Mouse (Mus musculus) spleen, postnatal 10 days (tissue): ENCODE data around the gene Tesmin.
A peak's percentile ranks its signal among the peaks of the same experiment; 100 is the strongest.

Source experiments
- DNase-seq, 2 experiments: peaks; one replicate each; pipeline ENCODE4 v3.0.0; 2021 to 2022; ENCODE audit warnings: low spot score in 2 of 2

The Tesmin gene

DNA sequence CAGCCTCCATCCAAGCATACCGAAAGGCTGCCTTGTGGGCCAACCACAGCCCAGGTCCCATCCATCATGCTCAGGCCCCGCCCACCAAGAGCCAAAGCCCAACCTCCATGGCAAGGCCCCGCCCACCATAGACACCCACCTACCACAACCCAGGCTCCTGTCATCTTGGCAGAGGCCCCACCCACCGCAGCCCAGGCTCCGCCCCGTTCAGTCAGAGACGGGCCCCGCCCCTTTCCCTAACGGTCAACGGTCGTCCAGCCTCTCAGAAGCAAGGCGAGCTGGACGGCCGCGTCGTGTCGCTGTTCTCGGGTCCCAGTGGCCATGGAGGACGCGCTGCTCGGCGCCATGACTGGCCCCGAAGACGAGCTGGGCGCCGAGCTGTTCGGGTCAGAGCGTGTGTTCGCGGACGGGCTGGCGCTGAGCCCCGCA is at the start of gene Tesmin:
Gene Tesmin (plus strand): TSS at position 229 of the 429 bp plus-strand sequence.
- DNase-seq: peak; percentile 79 to 93

DNA sequence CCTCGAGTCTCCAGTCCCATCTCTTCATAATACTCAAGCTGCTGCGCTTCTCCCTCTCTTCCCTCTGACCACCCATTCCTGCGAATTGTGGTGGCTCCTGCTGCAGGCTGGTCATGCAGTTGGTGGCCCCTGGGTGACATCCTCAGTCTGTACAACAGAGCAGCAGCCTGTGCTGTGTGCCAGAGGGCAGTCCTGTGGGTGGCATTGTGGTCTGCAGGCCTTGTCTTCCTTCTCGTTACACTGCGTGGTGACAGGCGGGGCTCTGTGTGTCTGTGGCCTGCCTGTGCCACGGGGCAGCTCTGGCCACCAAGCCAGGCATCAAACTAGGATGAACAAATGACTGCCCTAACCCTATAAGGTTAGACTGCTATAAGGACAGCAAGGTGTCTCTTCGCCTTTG is 49.5 kb upstream of the Tesmin start:
- DNase-seq: no peak

DNA sequence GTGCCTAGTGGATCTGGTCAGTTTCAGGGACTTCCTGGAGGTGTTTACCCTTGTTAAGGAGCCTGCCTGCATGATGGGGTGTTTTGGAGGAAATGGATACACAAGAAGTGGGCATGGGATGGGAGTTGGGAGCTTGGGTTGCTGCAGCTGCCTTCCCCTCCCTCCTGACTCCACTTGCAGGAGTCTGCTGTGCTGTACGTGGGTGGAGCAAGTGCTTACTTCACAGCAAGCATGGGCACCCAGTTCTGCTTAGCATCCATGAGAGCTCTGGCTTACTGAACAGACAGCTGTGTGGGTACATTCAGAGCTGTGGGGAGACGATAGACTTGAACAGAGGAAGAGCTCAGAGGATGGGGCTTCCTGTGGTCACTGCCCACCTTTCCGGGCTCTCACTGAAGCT is 47.6 kb upstream of the Tesmin start:
- no peak for DNase-seq

- DNase-seq: no peak
These were observed 44.7 kb upstream of the Tesmin start for GRCm38 (mm10) chr19:3343929-3344328.

GRCm38 (mm10) chr19:3344636-3345544 is 43.8 kb upstream of the Tesmin start:
- DNase-seq: no peak

DNA sequence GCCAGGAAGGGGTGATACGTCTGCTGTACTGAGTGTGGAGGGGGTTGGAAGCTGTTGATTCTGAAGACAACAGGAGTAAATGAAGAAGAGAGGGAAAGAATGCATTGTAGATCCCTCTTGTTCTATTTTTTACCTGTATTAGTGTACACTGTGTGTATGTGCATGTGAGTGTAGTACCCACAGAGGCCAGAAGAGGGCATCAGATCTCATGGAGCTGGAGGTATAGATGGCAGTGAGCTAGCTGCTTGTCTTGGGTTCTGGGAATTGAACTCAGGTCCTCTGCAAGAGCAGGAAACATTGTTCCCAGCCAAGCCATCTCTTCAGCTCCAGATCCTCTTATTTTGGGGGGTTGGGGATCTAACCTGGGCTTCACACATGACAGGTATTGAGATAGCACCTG is 40.9 kb upstream of the Tesmin start:
- peak in 1 of 2 experiments; percentile 50 for DNase-seq

GRCm38 (mm10) chr19:3353415-3354111 is 35.1 kb upstream of the Tesmin start:
- no peak for DNase-seq

DNA sequence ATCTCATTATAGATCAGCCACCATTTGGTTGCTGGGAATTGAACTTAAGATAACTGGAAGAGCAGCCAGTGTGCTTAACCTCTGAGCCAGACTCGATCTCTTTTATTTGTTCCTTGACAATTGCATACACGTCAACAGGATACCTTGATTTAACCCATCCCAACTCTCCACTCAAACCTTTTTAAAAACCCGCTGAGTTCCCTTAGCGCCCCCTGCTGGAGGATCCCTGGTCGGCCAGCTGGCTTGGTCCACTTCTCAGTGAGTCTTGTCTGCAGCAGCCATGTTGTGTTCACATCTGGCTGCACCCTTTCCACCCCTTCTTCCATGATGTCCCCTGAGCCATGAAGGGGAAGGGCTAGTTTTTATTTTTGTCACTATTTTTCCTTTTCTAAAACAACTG is 33.6 kb upstream of the Tesmin start:
- DNase-seq: peak; percentile 24 to 62

DNA sequence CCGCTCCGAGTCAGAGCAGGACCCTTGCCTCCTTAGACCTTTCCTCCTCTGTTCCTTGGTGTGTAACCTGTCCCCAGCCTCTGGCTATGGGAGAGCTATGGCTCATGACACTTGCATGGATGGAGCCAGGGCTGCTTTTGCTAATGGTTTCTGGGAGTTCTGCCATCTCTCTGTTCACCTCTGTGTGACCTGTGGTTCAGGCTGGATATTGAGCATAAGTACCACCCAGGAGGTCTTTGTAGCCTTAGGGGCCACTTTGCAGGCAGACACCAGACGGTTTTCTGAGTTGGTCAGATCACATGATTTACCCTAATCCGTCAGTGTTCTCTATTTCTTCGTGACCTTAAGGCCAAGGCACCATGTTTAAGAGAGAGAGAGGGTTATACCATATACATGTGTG is 32.1 kb upstream of the Tesmin start:
- no peak for DNase-seq

DNA sequence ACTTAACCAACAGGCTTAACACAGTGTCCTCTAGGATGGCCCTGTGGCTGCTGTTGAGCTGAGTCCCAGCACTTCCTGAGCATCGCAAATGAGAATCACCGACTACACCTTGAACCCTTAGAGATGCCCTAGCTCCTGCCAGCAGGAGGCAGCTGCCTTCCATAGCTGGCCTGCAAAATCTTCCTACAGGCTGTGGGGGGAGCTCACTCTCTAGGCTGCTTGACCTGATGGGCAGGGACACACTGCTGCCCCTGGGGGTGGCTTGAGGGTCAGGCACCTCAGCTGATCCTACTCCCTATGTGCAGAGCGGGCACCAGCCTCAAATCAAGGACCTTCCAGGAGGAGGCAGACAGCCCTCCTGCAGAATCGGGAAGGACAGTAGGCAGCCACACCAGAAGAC is 31.0 kb upstream of the Tesmin start:
- no peak for DNase-seq

DNA sequence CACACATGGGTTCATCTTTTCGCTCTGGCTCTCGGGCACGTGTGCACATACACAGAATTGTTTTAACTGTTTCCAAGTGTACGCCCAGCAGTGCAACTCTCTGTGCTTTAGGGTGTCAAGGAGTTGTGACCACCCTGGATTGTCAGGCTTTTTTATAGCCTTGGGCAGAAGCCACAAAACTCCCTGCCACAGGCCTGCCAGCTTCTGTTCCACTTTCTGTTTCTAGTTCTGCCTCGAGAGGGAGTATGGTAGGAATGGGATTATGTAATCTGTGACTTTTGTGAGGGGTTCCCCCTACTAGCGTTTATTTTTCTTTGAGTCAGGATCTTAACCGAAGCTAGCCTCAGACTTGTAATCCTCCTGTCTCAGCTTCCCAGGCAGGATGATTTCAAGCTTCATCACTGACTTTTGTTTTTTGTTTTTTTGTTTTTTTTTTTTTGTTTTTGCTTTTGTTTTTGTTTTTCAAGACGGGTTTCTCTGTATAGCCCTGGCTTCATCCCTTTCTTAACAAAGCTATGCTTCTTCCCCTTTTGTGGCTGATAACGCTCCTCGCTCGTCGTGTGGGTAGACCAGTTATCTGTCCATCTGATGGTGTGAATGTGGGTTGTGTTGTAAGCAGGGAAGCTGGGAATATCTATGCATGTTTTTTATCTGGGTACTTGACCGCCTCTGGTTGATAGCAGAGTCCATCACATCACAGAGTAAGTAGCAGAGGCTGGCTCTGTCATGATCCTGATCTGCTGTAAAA is 28.6 kb upstream of the Tesmin start:
- no peak for DNase-seq

- DNase-seq: no peak
These were observed 25.1 kb upstream of the Tesmin start for GRCm38 (mm10) chr19:3363510-3363909.

- DNase-seq: no peak
These were observed 23.6 kb upstream of the Tesmin start for GRCm38 (mm10) chr19:3365089-3365488.

GRCm38 (mm10) chr19:3368276-3368675 is 20.4 kb upstream of the Tesmin start:
- no peak for DNase-seq

DNA sequence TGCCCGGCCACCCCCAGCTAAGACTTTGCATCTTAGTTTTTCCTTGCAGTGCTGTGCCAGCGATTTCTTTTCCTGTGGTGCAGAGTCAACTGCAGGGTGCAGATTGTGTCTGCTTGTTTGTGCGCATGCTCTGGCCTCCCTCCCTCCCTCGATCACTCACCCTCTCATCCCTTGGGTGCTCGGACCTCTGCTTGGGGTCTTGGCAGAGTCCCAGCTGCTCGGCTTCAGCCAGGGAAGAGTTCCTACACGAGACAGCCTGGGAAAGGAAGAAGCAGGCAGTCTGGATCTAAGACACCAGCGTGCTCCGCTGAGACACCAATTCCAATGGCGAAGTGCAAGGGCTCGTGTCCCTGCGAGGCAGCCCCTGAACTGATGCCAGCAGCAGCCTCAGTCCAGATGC is 15.3 kb upstream of the Tesmin start:
- DNase-seq: no peak

DNA sequence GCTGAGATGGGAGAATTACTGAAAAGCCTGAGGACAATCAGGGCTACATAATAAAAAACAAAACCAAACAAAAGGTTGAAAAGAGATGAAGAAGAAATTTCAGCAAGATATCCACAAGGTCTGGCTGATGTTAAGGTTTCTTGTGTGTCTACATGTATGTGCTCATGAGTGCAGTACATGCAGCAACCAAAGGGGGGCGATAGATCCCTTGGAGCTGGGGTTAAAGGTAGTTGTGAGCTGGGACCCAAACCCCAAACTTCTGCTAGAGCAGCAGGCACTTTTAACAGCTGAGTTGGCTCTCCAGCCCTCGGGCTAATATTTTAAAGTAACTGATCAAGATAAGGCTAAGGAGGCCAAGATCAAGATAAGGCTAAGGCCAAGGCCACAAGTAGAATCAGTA is 14.6 kb upstream of the Tesmin start:
- peak in 1 of 2 experiments; percentile 48 for DNase-seq

GRCm38 (mm10) chr19:3375945-3376495 is 12.6 kb upstream of the Tesmin start:
- no peak for DNase-seq

- DNase-seq: peak in 1 of 2 experiments; percentile 45
These were observed 11.5 kb upstream of the Tesmin start for GRCm38 (mm10) chr19:3376966-3377715.

DNA sequence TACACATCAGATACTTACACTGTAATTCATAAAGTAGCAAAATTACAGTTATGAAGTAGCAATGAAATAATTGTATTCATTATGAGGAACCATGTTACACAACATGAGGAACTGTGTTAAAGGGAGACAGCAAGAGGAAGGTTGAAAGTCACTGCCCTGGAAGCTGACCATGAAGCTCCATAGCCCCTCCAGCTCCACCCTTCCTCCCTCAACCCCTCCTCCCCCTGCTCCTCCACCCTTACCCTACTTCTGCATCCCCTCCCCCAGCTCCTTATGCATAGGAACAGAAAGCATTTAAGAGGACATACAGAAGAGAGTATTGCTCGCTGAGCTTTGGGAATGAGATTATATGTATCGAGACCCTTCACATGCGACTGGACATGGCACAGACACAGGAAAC is 10.0 kb upstream of the Tesmin start:
- no peak for DNase-seq

DNA sequence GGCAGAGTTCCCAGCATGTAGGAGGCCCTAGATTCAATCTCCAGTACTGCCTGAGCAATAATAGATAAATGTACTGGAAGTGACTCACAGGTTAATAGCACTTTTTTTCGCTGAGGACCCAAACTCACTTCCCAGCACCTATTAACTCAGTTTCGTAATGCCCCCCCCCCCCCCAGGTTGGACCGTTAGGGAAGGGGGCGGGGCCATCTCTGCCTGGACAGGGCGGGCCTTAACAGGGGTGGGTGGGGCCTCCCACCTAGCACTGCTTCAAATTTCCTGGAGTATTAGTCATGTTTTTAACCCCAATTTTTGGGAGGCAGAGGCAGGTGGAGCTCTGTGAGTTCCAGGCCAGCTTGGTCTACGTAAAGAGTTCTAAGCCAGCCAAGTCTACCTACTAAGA is 596 bp upstream of the Tesmin start:
- DNase-seq: peak in 1 of 2 experiments; percentile 31

GRCm38 (mm10) chr19:3389089-3389488 is 432 bp downstream of the Tesmin start:
- peak; percentile 87 to 92 for DNase-seq
